Mouse (Mus musculus) heart, adult 9 months (tissue): ENCODE measurements around the gene Aplp2.

Source experiments
- DNase-seq, 2 experiments: peaks; one replicate each; pipeline ENCODE4 v3.0.0; 2022; ENCODE audit warnings: low spot score in 2 of 2

The Aplp2 gene

DNA sequence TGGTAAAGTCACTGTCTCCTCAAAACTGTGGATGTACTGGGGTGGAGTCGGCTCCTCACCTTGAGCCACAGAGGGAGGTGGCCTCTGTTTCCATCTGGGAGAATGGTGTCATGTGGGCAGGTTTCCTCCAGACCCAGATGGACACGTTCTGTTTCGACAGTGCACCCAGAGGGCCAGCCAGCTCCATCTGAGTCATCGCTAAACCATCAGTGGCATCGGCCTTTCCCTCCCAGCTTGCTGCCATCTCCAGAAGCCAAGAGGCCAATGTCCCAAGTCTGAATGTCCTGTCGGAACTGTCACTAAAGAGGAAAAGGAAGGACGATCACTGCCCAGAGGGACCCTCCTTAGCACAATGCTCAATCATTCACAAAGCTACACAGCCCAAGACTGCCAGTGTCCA, 85.5 kb downstream of the Aplp2 start:
- DNase-seq: no peak

DNA sequence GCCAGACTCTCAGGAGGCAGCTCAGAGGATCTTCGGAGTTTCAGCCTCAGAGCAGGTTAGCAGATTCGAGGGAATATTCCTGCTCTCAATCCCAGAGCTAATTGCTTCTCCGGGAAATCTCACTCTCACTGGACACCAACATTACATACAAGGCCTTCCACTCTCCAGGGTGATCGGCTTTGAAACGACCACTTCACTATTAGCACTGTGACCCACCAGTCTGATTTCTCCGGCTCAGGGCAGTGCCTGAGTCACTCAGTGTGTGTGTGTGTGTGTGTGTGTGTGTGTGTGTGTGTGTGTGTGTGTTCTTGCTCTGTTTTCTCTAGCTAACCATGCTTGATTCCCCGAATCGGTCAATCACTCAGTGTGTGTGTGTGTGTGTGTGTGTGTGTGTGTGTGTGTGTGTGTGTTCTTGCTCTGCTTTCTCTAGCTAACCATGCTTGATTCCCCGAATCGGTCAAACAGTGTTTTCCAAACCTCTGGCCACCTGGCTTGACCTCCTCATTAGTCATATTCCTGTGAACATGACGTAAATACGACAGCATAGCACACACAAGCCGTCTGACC, 89.1 kb downstream of the Aplp2 start:
- DNase-seq: no peak

DNA sequence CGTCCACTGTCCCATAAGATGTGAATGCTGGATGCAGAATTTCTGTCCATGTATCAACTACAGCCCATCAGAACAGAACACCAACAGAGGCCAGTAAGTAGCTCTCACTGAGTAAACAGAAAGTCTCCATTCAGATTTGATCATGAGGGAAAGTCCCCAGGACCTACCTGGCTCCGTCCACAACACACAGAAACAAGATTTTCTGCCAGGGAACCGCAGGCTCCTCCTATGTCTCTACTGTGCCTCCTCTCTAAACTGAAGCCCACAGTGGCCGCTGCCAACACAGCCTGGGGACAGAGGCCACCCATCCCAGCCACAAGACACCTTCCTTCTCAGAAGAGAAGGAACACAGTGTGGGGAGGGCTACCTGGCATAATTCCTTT, 91.1 kb downstream of the Aplp2 start:
- DNase-seq: no peak

GRCm38 (mm10) chr9:31119882-31120532, 91.6 kb downstream of the Aplp2 start:
- DNase-seq: no peak

DNA sequence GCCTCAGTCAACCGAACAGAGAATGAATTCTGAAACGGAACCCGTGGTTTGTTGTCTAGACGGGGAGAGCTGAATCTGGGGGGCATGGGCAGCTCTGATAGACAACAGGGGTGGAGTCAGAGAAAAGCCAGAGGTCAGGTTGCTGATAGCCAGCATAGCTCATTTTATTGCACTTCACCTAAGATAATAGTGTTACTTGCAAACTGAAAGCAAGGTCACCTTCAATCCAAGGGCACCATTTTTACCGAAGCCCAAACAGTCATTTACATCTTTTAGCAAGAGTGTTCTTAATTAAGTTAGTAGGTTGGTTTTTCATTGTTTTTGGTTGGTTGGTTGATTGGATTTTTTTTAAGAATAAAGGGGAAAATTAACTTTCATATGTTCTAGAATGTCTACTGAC, 92.2 kb downstream of the Aplp2 start:
- DNase-seq: no peak

- no peak for DNase-seq
These were observed 92.9 kb downstream of the Aplp2 start for GRCm38 (mm10) chr9:31118520-31119298.

DNA sequence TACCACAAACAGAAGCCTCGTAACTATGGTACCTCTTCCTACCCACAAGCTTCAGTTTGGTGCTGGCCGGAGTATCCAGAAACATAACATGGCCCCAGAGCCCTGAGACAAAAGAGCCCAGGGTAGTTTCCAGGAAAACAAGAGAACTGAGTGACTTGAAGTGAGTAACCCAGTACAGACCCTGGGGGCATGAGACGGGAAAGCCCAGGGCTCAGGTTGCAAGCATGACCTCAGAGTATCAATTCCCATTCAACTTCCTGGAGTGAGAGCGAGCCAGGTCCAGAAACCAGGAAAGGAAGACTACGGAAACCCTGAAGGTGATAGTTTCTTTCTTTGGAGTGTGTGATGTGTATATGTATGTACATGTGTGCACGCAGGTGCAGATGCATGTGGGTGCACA, 94.1 kb downstream of the Aplp2 start:
- DNase-seq: no peak

DNA sequence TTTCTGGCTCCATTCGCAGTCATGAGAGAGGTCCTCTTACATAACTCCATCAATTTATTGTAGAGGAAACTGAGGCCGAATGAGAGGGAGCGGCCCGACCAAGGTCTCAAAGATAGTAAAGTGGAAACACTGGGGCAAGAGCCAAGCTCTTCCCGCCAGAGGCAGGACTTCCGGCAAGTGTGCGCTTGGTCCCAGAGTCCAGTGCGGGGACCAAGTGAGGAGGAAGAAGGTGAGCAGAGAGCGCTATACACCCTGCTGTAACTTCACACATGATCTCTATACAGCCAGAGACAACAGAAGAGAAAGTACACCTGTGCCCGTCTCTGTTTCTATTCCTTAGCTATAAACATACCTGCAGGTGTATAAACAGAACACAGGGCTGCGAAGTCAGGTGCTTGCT, 94.5 kb downstream of the Aplp2 start:
- no peak for DNase-seq

DNA sequence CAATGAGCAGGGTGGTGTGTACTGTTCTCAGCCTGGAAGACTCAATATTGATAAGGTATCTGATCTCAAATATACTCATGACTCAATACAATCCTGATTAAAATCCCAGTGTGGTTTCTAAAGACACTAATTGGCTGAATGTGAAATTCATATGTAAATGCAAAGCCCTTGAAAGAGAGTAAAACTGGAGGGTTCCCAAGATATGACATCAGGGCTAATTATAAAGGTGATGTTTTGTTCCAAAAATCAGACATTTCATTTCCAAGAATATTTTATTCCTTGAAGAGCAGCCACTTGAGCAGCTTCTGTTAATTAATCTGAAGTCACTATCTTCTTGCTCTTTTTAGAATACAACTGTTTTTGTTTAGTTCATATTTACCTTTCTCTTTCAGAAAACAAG, 96.0 kb downstream of the Aplp2 start:
- no peak for DNase-seq

DNA sequence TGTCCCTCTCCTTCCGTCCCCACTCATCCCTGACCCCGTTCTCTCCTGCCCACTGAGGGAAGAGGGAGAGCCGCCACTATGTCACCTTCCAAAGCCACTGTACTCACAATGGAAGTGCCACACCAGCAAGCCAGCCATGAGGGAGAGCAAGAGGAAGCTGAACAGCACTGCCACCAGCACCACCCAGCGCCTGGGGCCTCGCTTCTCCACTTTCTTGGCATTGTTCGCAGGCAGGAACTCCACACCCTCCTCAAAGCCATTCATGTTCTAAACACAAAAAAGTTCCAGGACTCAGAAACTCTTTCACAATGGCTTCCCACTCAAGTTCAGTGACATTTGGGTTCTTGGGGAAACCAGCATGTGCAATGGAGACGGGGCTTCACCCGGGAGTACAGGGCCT, 103.2 kb downstream of the Aplp2 start:
- DNase-seq: no peak
